8 mouse cellular contexts compared by ENCODE assay signal in the genomic region with DNA sequence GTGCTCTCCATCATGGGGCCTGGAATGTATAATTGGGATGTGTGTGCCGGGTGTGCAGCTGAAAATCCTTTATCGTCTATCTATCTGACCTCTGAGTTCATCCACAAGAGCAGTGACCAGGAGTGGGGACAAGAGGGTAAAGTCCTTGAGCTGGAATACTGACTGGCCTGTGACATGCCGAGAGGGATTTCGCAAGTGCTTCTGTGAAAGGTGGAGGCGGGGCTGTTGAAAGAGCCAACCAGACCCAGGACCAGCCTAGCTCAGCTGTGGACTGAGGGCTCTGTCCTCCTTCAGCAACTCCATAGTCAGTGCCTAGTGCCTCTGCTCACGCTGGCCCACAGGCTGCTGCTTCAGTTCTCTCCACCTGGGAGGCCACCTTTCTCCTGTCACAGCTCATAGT. TPM values are rescaled to one million over a fixed set of nuclear protein-coding genes. Genes with fewer than 3 reads are reported as not detected.
DNase-seq lines count a peak whose midpoint lies in the region; ATAC-seq and TF ChIP-seq lines count a peak whose summit lies in the region.

No protein-coding gene starts in this region.

- peak overlapping the region; percentile 99 for H3K27ac ChIP-seq in gastrocnemius, adult 2 months
- H3K27ac ChIP-seq in liver, embryonic 14.5 days = no peak overlapping the region
- no peak overlapping the region for H3K27ac ChIP-seq in midbrain, embryonic 16.5 days (ENCODE audit: low read length)

- peaks cover 26 to 38% of the 10 kb centered on the region in 2 experiments for H3K4me1 ChIP-seq in liver, embryonic 14.5 days (replicated peaks; ENCODE audit: control insufficient read depth in 2 of 2, insufficient read depth in 2 of 2, low read length in 1 of 2)
- peaks cover 20% of the 10 kb centered on the region for H3K4me1 ChIP-seq in midbrain, embryonic 16.5 days (ENCODE audit: control insufficient read depth, insufficient read depth, low read length)

- WGBS in liver, embryonic 14.5 days (ENCODE audit: insufficient replicate concordance) = 61% methylated on average over 6 of the region's 6 CpGs
- WGBS in midbrain, embryonic 16.5 days = 40% methylated on average over 6 of the region's 6 CpGs

- intact Hi-C loops in gastrocnemius, adult 2 months (cut with DNase I) = no loop called here
- intact Hi-C loops in heart, postnatal 25 days (cut with DNase I) = loop anchor here (5.0 kb wide), 1 partner anchor 114 kb away; the partner anchor contains the start of gene Arnt

- peak; percentile 76 for DNase-seq in gastrocnemius, adult 2 months
- no peak for DNase-seq in gastrocnemius, postnatal 4 days (ENCODE audit: low spot score in 2 of 2)
- DNase-seq in adrenal gland, adult 18-20 months (ENCODE audit: low spot score in 2 of 2) = peak; percentile 55 to 69
- peak; percentile 27 for DNase-seq in heart, postnatal 25 days (ENCODE audit: low spot score)
- DNase-seq in liver, embryonic 14.5 days (ENCODE audit: low read depth in 3 of 3, low spot score in 3 of 3) = peak in 1 of 3 experiments; percentile 42
- DNase-seq in retina, embryonic 14.5 days (ENCODE audit: low spot score) = no peak

- no peaks in the 10 kb centered on the region for H3K27me3 ChIP-seq in liver, embryonic 14.5 days (ENCODE audit: control insufficient read depth, insufficient read depth, low read length)
- no peaks in the 10 kb centered on the region for H3K27me3 ChIP-seq in midbrain, embryonic 16.5 days (ENCODE audit: control insufficient read depth, insufficient read depth, low read depth, low read length)

- peak overlapping the region; percentile 44 for H3K4me2 ChIP-seq in liver, embryonic 14.5 days (ENCODE audit: low read depth)
- no peak overlapping the region for H3K4me2 ChIP-seq in midbrain, embryonic 16.5 days (ENCODE audit: low read length)

- TF ChIP-seq EP300 in liver, embryonic 14.5 days (IDR thresholded peaks at IDR 0.05; ENCODE audit: low read depth) = no peak

- H3K4me3 ChIP-seq in gastrocnemius, adult 2 months = peak overlapping the region; percentile 46
- peak overlapping the region in 1 of 2 experiments; percentile 7; a peak in 1 of 4 replicates for H3K4me3 ChIP-seq in liver, embryonic 14.5 days (ENCODE audit: insufficient read depth in 1 of 2, low read depth in 2 of 2, low read length in 2 of 2)
- no peak overlapping the region for H3K4me3 ChIP-seq in midbrain, embryonic 16.5 days (ENCODE audit: low read depth, low read length)

- TF ChIP-seq CTCF in gastrocnemius, adult 2 months (IDR thresholded peaks at IDR 0.05) = no peak
- no peak for TF ChIP-seq CTCF in liver, embryonic 14.5 days (IDR thresholded peaks at IDR 0.05; ENCODE audit: low read depth)

- H3K36me3 ChIP-seq in liver, embryonic 14.5 days (replicated peaks; ENCODE audit: control insufficient read depth, insufficient read depth, low read depth) = peaks cover 42% of the 10 kb centered on the region
- peaks cover 4% of the 10 kb centered on the region; the same call in 1 of the 2 replicates for H3K36me3 ChIP-seq in midbrain, embryonic 16.5 days (ENCODE audit: control insufficient read depth, insufficient read depth, low read length)

- ATAC-seq in liver, embryonic 14.5 days (ENCODE audit: insufficient read depth) = no peak
- ATAC-seq in midbrain, embryonic 16.5 days = no peak
- no peak for ATAC-seq in monocyte, adult 5-6 weeks (replicated peaks; ENCODE audit: insufficient number of reproducible peaks, low FRiP score, low TSS enrichment, poor library complexity, severe bottlenecking)

- H3K9ac ChIP-seq in liver, embryonic 14.5 days (replicated peaks) = no peak overlapping the region
- no peak overlapping the region for H3K9ac ChIP-seq in midbrain, embryonic 16.5 days (ENCODE audit: low read depth, low read length)

- H3K9me3 ChIP-seq in liver, embryonic 14.5 days (ENCODE audit: control insufficient read depth, low read length) = no peaks in the 10 kb centered on the region
- no peaks in the 10 kb centered on the region for H3K9me3 ChIP-seq in midbrain, embryonic 16.5 days (replicated peaks; ENCODE audit: control insufficient read depth, low read length, poor library complexity, severe bottlenecking)

RNA-seq across cellular contexts. Expression of gene Cers2, which starts 4.0 kb away (rescaled TPM):
- 10 to 100 TPM; 19.6 to 23.4 TPM for total RNA-seq in gastrocnemius, adult 2 months (2021)
- 10 to 100 TPM; 56.0 to 61.5 TPM for total RNA-seq in gastrocnemius, postnatal 4 days (2021)
- 100 to 1,000 TPM; 191 to 231 TPM for total RNA-seq in adrenal gland, adult 18-20 months (2021)
- total RNA-seq in heart, postnatal 25 days (2021) = 10 to 100 TPM; 35.9 to 40.4 TPM
- 55.1 and 63.8 TPM in 2 replicates for polyA plus RNA-seq in liver, embryonic 14.5 days (2012; rRNA removed)
- polyA plus RNA-seq in liver, embryonic 14.5 days (2014; fragmentation: Nextera tagmentation; extraction: Ambion mirVana) = 80.2 and 88.2 TPM in 2 replicates
- 89.6 and 101 TPM in 2 replicates for polyA plus RNA-seq in midbrain, embryonic 16.5 days (2015; fragmentation: Nextera tagmentation; extraction: Ambion mirVana)
- total RNA-seq in monocyte, adult 5-6 weeks (2017) = 125 to 137 TPM (median 130 TPM) in 3 replicates

RNA-seq across cellular contexts. Expression of gene Anxa9, which starts 11.6 kb away (rescaled TPM):
- not detected for total RNA-seq in gastrocnemius, adult 2 months (2021)
- 1 to 10 TPM in 1 of 2 experiments, under 1 TPM in 1; 0.57 to 1.1 TPM for total RNA-seq in gastrocnemius, postnatal 4 days (2021)
- 1 to 10 TPM; 1.4 to 1.7 TPM for total RNA-seq in adrenal gland, adult 18-20 months (2021)
- total RNA-seq in heart, postnatal 25 days (2021) = under 1 TPM; 0.52 to 0.59 TPM
- 2.5 and 2.6 TPM in 2 replicates for polyA plus RNA-seq in liver, embryonic 14.5 days (2012; rRNA removed)
- polyA plus RNA-seq in liver, embryonic 14.5 days (2014; fragmentation: Nextera tagmentation; extraction: Ambion mirVana) = 2.8 and 3.8 TPM in 2 replicates
- polyA plus RNA-seq in midbrain, embryonic 16.5 days (2015; fragmentation: Nextera tagmentation; extraction: Ambion mirVana) = 0.23 and 0.34 TPM in 2 replicates
- 0.64 to 1.9 TPM (median 0.78 TPM) in 3 replicates for total RNA-seq in monocyte, adult 5-6 weeks (2017)

RNA-seq across cellular contexts. Expression of gene Prune1, which starts 36.7 kb away (rescaled TPM):
- total RNA-seq in gastrocnemius, adult 2 months (2021) = 10 to 100 TPM; 45.8 to 46.9 TPM
- total RNA-seq in gastrocnemius, postnatal 4 days (2021) = 10 to 100 TPM; 68.7 to 78.2 TPM
- total RNA-seq in adrenal gland, adult 18-20 months (2021) = 10 to 100 TPM; 20.1 to 21.9 TPM
- total RNA-seq in heart, postnatal 25 days (2021) = 10 to 100 TPM; 22.1 to 22.8 TPM
- polyA plus RNA-seq in liver, embryonic 14.5 days (2012; rRNA removed) = 8.0 TPM in 2 replicates
- 6.8 and 7.3 TPM in 2 replicates for polyA plus RNA-seq in liver, embryonic 14.5 days (2014; fragmentation: Nextera tagmentation; extraction: Ambion mirVana)
- polyA plus RNA-seq in midbrain, embryonic 16.5 days (2015; fragmentation: Nextera tagmentation; extraction: Ambion mirVana) = 81.4 and 84.3 TPM in 2 replicates
- 8.1 to 16.9 TPM (median 8.6 TPM) in 3 replicates for total RNA-seq in monocyte, adult 5-6 weeks (2017)

RNA-seq across cellular contexts. Expression of gene Mindy1, which starts 37.4 kb away (rescaled TPM):
- total RNA-seq in gastrocnemius, adult 2 months (2021) = 10 to 100 TPM; 23.9 to 26.4 TPM
- 10 to 100 TPM; 22.8 to 26.8 TPM for total RNA-seq in gastrocnemius, postnatal 4 days (2021)
- 100 to 1,000 TPM in 1 of 2 experiments, 10 to 100 TPM in 1; 75.5 to 124 TPM for total RNA-seq in adrenal gland, adult 18-20 months (2021)
- 10 to 100 TPM; 20.2 to 23.4 TPM for total RNA-seq in heart, postnatal 25 days (2021)
- 13.2 and 13.6 TPM in 2 replicates for polyA plus RNA-seq in liver, embryonic 14.5 days (2012; rRNA removed)
- 16.1 and 16.8 TPM in 2 replicates for polyA plus RNA-seq in liver, embryonic 14.5 days (2014; fragmentation: Nextera tagmentation; extraction: Ambion mirVana)
- polyA plus RNA-seq in midbrain, embryonic 16.5 days (2015; fragmentation: Nextera tagmentation; extraction: Ambion mirVana) = 42.3 and 42.5 TPM in 2 replicates
- total RNA-seq in monocyte, adult 5-6 weeks (2017) = 21.6 to 32.4 TPM (median 30.4 TPM) in 3 replicates

RNA-seq across cellular contexts. Expression of gene Setdb1, which starts 38.5 kb away (rescaled TPM):
- total RNA-seq in gastrocnemius, adult 2 months (2021) = 10 to 100 TPM; 10.6 to 11.7 TPM
- 10 to 100 TPM; 22.5 to 24.5 TPM for total RNA-seq in gastrocnemius, postnatal 4 days (2021)
- total RNA-seq in adrenal gland, adult 18-20 months (2021) = 10 to 100 TPM; 20.0 to 25.2 TPM
- total RNA-seq in heart, postnatal 25 days (2021) = 10 to 100 TPM; 11.2 to 11.4 TPM
- polyA plus RNA-seq in liver, embryonic 14.5 days (2012; rRNA removed) = 11.2 and 14.1 TPM in 2 replicates
- polyA plus RNA-seq in liver, embryonic 14.5 days (2014; fragmentation: Nextera tagmentation; extraction: Ambion mirVana) = 13.4 and 15.2 TPM in 2 replicates
- 42.3 and 43.3 TPM in 2 replicates for polyA plus RNA-seq in midbrain, embryonic 16.5 days (2015; fragmentation: Nextera tagmentation; extraction: Ambion mirVana)
- 21.0 to 33.6 TPM (median 22.6 TPM) in 3 replicates for total RNA-seq in monocyte, adult 5-6 weeks (2017)

Comparison
In these comparisons a context has a peak if more than half of its experiments do, and no peak if none do; other contexts are left out.
1. DNase-seq: peak in gastrocnemius, adult 2 months (single experiment), adrenal gland, adult 18-20 months (2 of 2) and heart, postnatal 25 days (single experiment); none in gastrocnemius, postnatal 4 days (0 of 2) and retina, embryonic 14.5 days (single experiment).